Mouse (Mus musculus) brown adipose tissue, adult 24 weeks (tissue): ENCODE measurements around the gene Tmem104. TPM values are rescaled to one million over a fixed set of nuclear protein-coding genes. Genes with fewer than 3 reads are reported as not detected.

ENCODE experiments used
- H3K27ac ChIP-seq: fragments of 200-500 bp; replicated peaks from 2 replicates; pipeline ENCODE4 v1.5.1; 2012; ENCODE audit warnings: low read depth, mild to moderate bottlenecking, low read length
- H3K4me1 ChIP-seq: fragments of 200-500 bp; 2 replicates; pipeline ENCODE4 v1.6.1; 2012; ENCODE audit warnings: low read length, mixed read lengths; ENCODE audit not compliant: control insufficient read depth, insufficient read depth, insufficient read length
- H3K4me3 ChIP-seq: fragments of 200-500 bp; 2 replicates; pipeline ENCODE4 v1.5.1; 2012; ENCODE audit warnings: low read depth, mild to moderate bottlenecking, low read length, moderate library complexity; ENCODE audit not compliant: insufficient read depth
- polyA plus RNA-seq: library from polyadenylated mRNA; stranded (reverse); fragments of >200 nt; gene quantifications from 2 replicates; pipeline ENCODE4 v1.2.4, GENCODE M21; 2012; ENCODE audit not compliant: missing spikeins, insufficient read depth, insufficient read length

The Tmem104 gene
- 8.5 and 8.8 TPM in 2 replicates for polyA plus RNA-seq

- peak within 1 kb of the TSS; percentile 63 for H3K27ac ChIP-seq
- peaks cover 8% of the 10 kb centered on the region for H3K4me1 ChIP-seq
- H3K4me3 ChIP-seq, result peak within 1 kb of the TSS; percentile 74
Measured at GRCm38 (mm10) chr11:115187224-115187639, at the start of gene Tmem104. Gene Tmem104, plus strand, starts transcription at chr11:115187487.

GRCm38 (mm10) chr11:115138597-115139262, 48.6 kb upstream of the Tmem104 start:
- Histone ChIP-seq H3K4me1 (no peaks in the 10 kb centered on the region), H3K27ac (no peak overlapping the region), H3K4me3 (no peak overlapping the region)

DNA sequence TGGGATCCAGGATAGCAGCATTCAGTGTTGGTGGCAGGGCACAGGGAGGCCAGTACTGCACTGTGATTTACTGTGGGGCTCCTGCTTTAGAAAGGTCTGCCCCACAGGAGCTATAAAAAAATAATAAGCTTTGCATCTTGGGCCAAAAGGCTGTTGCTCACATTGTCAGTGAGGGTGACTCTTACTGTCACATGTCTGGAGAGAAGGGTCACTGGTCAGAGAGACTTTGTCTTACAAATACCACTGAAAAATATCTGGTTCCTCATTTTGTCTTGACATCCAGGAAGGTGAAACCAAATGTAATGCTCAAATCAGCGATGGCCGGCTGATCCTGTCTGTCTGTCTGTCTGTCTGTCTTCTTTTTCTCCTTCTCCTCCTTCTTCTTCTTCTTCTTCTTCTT, 45.3 kb upstream of the Tmem104 start:
- H3K4me3 ChIP-seq, result no peak overlapping the region
- H3K4me1 ChIP-seq, result no peaks in the 10 kb centered on the region
- no peak overlapping the region for H3K27ac ChIP-seq

DNA sequence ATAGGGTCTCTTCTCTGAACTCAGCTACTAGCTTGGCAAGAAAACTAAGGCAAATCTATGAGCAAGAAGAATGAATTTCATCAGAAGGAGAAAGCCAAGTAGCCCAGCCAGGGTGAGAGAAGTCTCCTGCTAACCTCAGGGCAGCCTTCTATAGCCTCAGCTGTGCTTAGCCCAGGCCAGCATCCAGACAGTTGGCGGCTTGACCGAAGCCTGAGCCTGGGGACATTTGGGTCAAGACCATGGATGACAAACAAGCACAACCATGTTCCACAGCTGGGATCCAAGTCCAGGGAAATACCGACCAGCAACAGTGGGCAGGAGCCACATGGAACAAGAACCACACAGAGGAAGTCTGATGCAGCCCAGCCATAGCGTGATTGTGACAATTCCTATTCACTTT, 39.5 kb upstream of the Tmem104 start:
- Histone ChIP-seq H3K4me1 (no peaks in the 10 kb centered on the region), H3K4me3 (no peak overlapping the region), H3K27ac (no peak overlapping the region)

GRCm38 (mm10) chr11:115150741-115151254, 36.5 kb upstream of the Tmem104 start:
- no peak overlapping the region for H3K27ac ChIP-seq
- H3K4me1 ChIP-seq, result no peaks in the 10 kb centered on the region
- no peak overlapping the region for H3K4me3 ChIP-seq

DNA sequence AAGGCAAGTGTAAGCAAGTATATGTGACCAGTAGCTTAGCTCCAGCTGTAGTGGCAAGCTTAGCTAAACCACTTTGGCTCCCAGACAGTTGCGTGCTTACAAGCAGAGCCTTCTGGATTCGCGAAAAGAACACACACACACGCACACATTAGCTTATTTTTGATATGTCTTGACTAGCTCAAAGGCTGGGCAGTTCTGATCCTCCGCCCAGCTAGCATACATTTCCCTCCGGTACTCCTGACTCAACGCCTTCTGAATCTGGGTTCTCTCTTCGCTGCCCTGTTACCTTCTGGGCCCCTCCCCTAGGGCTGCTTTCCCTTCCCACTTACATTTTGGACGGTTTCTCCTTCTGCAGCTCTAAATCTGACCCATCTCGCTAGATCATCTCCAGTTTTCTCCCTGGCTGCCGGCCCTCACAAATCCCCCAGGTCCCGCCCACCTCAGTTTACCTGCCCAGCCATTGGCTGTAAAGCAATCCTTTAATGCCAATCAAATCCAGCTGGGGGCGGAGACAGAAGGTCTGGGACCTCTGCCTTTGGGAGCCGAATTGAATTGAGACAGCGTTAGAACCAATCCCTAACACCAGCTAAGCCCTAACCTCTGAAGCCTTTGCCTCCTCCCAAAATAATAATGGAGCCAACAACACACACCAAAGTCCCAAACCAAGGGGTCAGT, 35.4 kb upstream of the Tmem104 start:
- Histone ChIP-seq H3K4me3 (peak overlapping the region; percentile 47), H3K4me1 (no peaks in the 10 kb centered on the region), H3K27ac (no peak overlapping the region)

- Histone ChIP-seq H3K4me3 (no peak overlapping the region), H3K4me1 (no peaks in the 10 kb centered on the region), H3K27ac (no peak overlapping the region)
Measured at GRCm38 (mm10) chr11:115153088-115153487, 34.2 kb upstream of the Tmem104 start.

GRCm38 (mm10) chr11:115153699-115154292, 33.5 kb upstream of the Tmem104 start:
- H3K4me1 ChIP-seq, result no peaks in the 10 kb centered on the region
- H3K4me3 ChIP-seq, result peak overlapping the region; percentile 32
- H3K27ac ChIP-seq, result no peak overlapping the region

DNA sequence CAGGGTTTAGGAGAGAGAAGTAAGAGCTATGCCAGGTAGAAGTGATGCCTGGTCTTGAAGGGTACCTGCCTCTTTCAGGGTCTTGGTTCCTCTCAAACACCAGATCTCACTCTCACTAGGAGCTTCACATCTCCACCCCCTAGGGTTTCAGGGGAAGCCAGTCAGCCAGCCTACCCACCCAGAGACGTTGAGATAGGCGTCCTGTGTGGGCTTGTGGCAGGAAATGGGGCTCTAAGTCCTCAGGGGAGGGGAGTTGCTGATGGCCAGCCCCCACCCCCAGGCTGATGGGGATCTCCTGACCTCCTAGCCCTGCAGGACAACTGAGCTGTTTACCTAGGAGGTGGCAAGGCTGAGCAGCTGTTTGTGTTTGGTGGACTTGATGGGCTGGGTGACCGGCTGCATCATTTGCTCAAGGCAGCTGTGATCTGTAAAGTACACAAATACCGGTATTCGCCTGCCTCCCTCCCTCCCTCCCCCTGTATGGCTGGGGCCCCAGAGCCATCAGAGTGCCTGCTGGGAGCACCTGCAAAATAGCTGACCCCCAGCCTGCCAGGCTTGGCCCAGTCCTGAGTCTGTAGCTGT, 32.1 kb upstream of the Tmem104 start:
- Histone ChIP-seq H3K27ac (no peak overlapping the region), H3K4me1 (no peaks in the 10 kb centered on the region), H3K4me3 (no peak overlapping the region)

- H3K4me1 ChIP-seq, result no peaks in the 10 kb centered on the region
- no peak overlapping the region for H3K4me3 ChIP-seq
- no peak overlapping the region for H3K27ac ChIP-seq
Measured at GRCm38 (mm10) chr11:115157933-115158719, 29.2 kb upstream of the Tmem104 start.

DNA sequence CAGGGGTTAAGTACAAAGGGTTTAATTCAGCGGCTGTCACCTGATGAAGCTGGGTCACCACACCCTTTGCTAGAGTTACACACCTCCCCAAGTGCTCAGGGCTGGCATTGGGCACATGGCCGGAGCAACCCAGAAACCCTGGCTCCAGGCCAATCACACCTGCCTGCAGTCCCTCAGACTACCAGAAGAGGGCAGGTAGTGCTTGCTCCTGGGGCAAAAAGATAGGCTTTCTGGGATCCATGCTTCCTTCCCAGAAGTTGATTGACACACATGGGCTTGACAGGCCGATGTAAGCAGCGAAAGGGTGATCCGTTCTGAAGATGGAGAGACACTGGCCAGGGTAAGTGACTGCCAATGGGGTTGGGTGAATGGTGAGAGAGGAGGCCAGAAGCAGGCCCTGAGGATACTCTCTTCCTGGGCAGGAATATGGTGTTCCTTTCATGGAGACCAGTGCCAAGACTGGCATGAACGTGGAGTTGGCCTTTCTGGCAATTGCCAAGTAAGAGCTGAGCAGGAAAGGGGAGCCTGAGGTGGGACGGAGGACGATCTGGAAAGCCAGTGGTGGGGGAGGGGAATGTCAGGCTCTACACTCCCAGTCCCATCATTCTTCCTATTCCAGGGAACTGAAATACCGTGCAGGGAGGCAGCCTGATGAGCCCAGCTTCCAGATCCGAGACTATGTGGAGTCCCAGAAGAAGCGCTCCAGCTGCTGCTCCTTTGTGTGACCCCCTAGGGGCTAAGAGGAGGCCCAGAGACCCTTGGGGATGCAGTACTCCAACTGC, 27.1 kb upstream of the Tmem104 start:
- H3K4me3 ChIP-seq, result no peak overlapping the region
- H3K27ac ChIP-seq, result no peak overlapping the region

DNA sequence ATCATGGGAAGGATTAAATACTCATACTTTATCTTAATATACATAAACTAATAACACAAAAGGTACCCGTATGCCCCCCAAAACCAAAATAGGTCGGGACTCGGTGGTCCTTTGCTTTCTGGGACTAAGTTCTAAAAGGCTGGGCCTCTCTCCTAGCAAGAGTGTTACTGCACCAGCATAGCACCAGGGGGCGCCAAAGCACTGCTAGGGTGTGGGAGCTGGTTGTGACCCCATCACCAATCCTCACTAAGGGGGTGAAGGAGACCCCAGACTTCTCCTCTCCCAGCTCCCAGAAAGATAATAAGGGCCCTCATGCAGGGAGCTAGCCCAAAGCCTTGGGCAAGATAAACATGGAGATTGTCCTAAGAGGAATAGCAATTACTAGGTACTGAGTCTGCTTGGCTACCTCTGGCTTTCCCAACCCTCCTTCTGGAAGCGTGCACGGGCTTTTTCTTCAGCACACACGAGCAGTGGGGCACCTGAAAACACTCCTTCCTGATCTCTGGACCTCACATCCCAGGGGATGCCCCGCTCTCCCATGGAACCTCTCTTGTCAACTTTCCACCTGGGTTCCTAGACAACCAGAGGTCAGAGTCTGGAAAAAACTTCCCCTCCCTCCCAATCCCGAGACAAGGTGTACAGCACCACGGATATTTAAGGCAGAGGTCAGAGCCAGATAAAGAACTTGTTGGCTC, 26.3 kb upstream of the Tmem104 start:
- H3K4me3 ChIP-seq, result no peak overlapping the region
- H3K4me1 ChIP-seq, result no peaks in the 10 kb centered on the region
- H3K27ac ChIP-seq, result no peak overlapping the region; the same call in 1 of the 2 replicates

More for the DNA sequence above, 27.1 kb upstream of the Tmem104 start:
- no peaks in the 10 kb centered on the region for H3K4me1 ChIP-seq

DNA sequence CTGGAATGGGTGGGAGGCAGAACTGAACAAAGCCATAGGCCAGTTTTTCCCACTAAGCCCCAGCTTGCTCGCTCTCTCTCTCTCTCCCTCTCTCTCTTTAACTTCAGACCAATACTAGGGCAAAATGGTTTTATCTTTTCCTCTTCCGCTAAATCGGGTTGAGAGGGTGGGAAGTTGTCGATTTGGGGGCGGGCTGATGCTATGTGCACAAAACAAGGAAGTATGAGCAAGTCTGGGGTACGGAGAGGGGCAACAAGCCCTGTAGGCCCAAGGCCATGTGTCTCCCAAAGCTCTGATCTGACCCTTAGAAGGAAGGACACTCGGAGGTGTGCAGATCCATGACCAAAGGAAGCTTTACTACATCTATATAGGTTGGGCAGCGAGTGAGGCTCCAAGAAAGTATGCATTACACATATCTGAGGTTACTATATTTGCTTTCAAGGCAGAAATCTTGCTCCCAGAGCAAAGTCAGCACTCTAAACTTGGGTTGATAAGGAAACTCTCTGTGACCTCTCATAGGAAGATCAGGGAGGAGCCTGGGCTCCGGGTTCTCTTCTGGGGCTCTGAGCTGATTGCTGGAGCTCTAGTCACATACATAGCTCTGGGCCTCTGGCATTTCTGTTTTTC, 25.6 kb upstream of the Tmem104 start:
- peak overlapping the region; percentile 25 for H3K27ac ChIP-seq
- H3K4me3 ChIP-seq, result no peak overlapping the region
- H3K4me1 ChIP-seq, result no peaks in the 10 kb centered on the region
